Mouse (Mus musculus) intestine, embryonic 14.5 days (tissue): ENCODE measurements around the gene Ywhaq. TPM values are rescaled to one million over a fixed set of nuclear protein-coding genes. Genes with fewer than 3 reads are reported as not detected.

Experiments used
- ATAC-seq: fragments of 200-750 bp; cut with Nextera tagmentation; replicated peaks from 2 replicates; pipeline ENCODE4 v1.8.0; 2017; ENCODE audit warnings: low read depth, moderate number of reproducible peaks, moderate TSS enrichment, moderate library complexity; ENCODE audit not compliant: low FRiP score, low TSS enrichment
- DNase-seq: peaks from one replicate; pipeline ENCODE4 v3.0.0-alpha.2; 2018; ENCODE audit warnings: low spot score
- H3K27ac ChIP-seq: fragments of 300-500 bp; sonication (generic); 2 replicates; pipeline ENCODE4 v1.5.1; 2014; ENCODE audit warnings: low read depth, mild to moderate bottlenecking, control low read depth
- H3K27me3 ChIP-seq: fragments of 300-500 bp; sonication (generic); replicated peaks from 2 replicates; pipeline ENCODE4 v1.6.1; 2014; ENCODE audit warnings: low read length, control low read depth; ENCODE audit not compliant: control insufficient read depth, insufficient read depth
- H3K36me3 ChIP-seq: fragments of 300-500 bp; sonication (generic); 2 replicates; pipeline ENCODE4 v1.6.1; 2014; ENCODE audit warnings: low read length, control low read depth; ENCODE audit not compliant: control insufficient read depth, insufficient read depth
- H3K4me1 ChIP-seq: fragments of 300-500 bp; sonication (generic); replicated peaks from 2 replicates; pipeline ENCODE4 v1.6.1; 2014; ENCODE audit warnings: low read length, control low read depth, mixed read lengths; ENCODE audit not compliant: control insufficient read depth, insufficient read depth
- H3K4me2 ChIP-seq: fragments of 300-500 bp; sonication (generic); 2 replicates; pipeline ENCODE4 v1.6.1; 2014; ENCODE audit warnings: low read length
- H3K4me3 ChIP-seq: fragments of 300-500 bp; sonication (generic); 2 replicates; pipeline ENCODE4 v1.5.1; 2014; ENCODE audit warnings: low read depth, low read length, control low read depth, mixed read lengths
- H3K9ac ChIP-seq: fragments of 300-500 bp; sonication (generic); 2 replicates; pipeline ENCODE4 v1.6.1; 2014; ENCODE audit warnings: mild to moderate bottlenecking, low read length
- H3K9me3 ChIP-seq: fragments of 300-500 bp; sonication (generic); 2 replicates; pipeline ENCODE4 v1.6.1; 2016; ENCODE audit warnings: low read length, control low read depth; ENCODE audit not compliant: control insufficient read depth
- WGBS: fragments of 180-500 bp; shearing (Covaris S2); extraction: QIAGEN DNeasy Blood & Tissue Kit; methylation state at CpG from one replicate; pipeline ENCODE4 v1.1.7; 2014; 5-methylcytosine and 5-hydroxymethylcytosine counted together
- polyA plus RNA-seq: library from polyadenylated mRNA; unstranded; fragments of >200 nt; fragmentation: Nextera tagmentation; extraction: Ambion mirVana; gene quantifications from 2 replicates; pipeline ENCODE4 v1.2.1, GENCODE M21; 2014

The Ywhaq gene
- polyA plus RNA-seq, 1 experiment from 2014 or later, result 715 TPM

GRCm38 (mm10) chr12:21441870-21442269, 24.4 kb upstream of the Ywhaq start:
- Histone ChIP-seq H3K4me3 (no peak overlapping the region), H3K27ac (no peak overlapping the region), H3K4me1 (no peaks in the 10 kb centered on the region), H3K27me3 (no peaks in the 10 kb centered on the region), H3K9me3 (no peaks in the 10 kb centered on the region), H3K36me3 (no peaks in the 10 kb centered on the region), H3K4me2 (no peak overlapping the region), H3K9ac (no peak overlapping the region)
- WGBS, result 80% methylated on average over 1 of the region's 1 CpGs
- no peak for ATAC-seq
- no peak for DNase-seq

DNA sequence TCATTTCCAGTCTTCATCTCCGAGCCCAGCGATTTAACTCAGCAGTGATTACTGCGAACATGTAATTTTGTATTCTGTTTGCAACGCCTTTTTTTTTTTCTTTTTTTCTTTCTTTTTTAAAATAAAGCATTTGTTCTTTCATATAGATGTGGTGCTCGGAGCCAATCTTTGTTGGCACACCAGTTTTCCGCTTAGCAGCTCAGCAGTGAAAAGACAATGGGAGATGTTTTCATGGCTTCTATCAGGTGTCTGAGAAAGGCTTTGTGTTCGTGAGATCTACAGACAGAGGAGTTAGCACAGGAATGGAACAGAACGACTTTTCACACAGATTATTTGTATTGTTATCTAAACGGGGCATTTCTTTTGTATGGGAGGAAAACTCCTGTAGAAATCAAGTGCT, 22.0 kb upstream of the Ywhaq start:
- 77% methylated on average over 9 of the region's 9 CpGs for WGBS

GRCm38 (mm10) chr12:21438750-21439394, 21.4 kb upstream of the Ywhaq start:
- Histone ChIP-seq H3K9me3 (no peaks in the 10 kb centered on the region), H3K9ac (no peak overlapping the region), H3K4me2 (no peak overlapping the region), H3K27me3 (no peaks in the 10 kb centered on the region), H3K4me3 (no peak overlapping the region), H3K27ac (no peak overlapping the region), H3K36me3 (no peaks in the 10 kb centered on the region), H3K4me1 (no peaks in the 10 kb centered on the region)
- 76% methylated on average over 4 of the region's 4 CpGs for WGBS
- ATAC-seq, result no peak
- no peak for DNase-seq

More for the DNA sequence above, 22.0 kb upstream of the Ywhaq start:
- H3K4me2 ChIP-seq, result no peak overlapping the region
- ATAC-seq, result no peak
- no peak overlapping the region for H3K9ac ChIP-seq
- no peaks in the 10 kb centered on the region for H3K9me3 ChIP-seq
- no peaks in the 10 kb centered on the region for H3K27me3 ChIP-seq
- DNase-seq, result no peak
- H3K27ac ChIP-seq, result no peak overlapping the region
- no peak overlapping the region for H3K4me3 ChIP-seq
- H3K4me1 ChIP-seq, result no peaks in the 10 kb centered on the region
- H3K36me3 ChIP-seq, result no peaks in the 10 kb centered on the region

GRCm38 (mm10) chr12:21438294-21438693, 20.9 kb upstream of the Ywhaq start:
- H3K4me1 ChIP-seq, result no peaks in the 10 kb centered on the region
- WGBS, result 83% methylated on average over 3 of the region's 3 CpGs
- H3K27ac ChIP-seq, result no peak overlapping the region
- DNase-seq, result no peak
- no peaks in the 10 kb centered on the region for H3K9me3 ChIP-seq
- no peaks in the 10 kb centered on the region for H3K36me3 ChIP-seq
- no peak overlapping the region for H3K9ac ChIP-seq
- no peak overlapping the region for H3K4me2 ChIP-seq
- H3K27me3 ChIP-seq, result no peaks in the 10 kb centered on the region
- no peak overlapping the region for H3K4me3 ChIP-seq
- ATAC-seq, result no peak

- no peak for ATAC-seq
- DNase-seq, result no peak
These were observed 14.5 kb upstream of the Ywhaq start for GRCm38 (mm10) chr12:21431950-21432349.

GRCm38 (mm10) chr12:21431039-21431438, 13.6 kb upstream of the Ywhaq start:
- no peaks in the 10 kb centered on the region for H3K27me3 ChIP-seq
- H3K4me3 ChIP-seq, result no peak overlapping the region
- H3K9me3 ChIP-seq, result no peaks in the 10 kb centered on the region
- DNase-seq (no peak), ATAC-seq (no peak)
- no peak overlapping the region for H3K27ac ChIP-seq
- no peaks in the 10 kb centered on the region for H3K36me3 ChIP-seq
- H3K9ac ChIP-seq, result no peak overlapping the region
- H3K4me1 ChIP-seq, result peaks cover 2% of the 10 kb centered on the region
- 53% methylated on average over 2 of the region's 2 CpGs for WGBS
- H3K4me2 ChIP-seq, result no peak overlapping the region

More at GRCm38 (mm10) chr12:21431950-21432349, 14.5 kb upstream of the Ywhaq start:
- Histone ChIP-seq H3K27ac (no peak overlapping the region), H3K4me3 (no peak overlapping the region), H3K9me3 (no peaks in the 10 kb centered on the region), H3K4me1 (no peaks in the 10 kb centered on the region), H3K27me3 (no peaks in the 10 kb centered on the region), H3K36me3 (no peaks in the 10 kb centered on the region), H3K9ac (no peak overlapping the region), H3K4me2 (no peak overlapping the region)
- 53% methylated on average over 8 of the region's 8 CpGs for WGBS

DNA sequence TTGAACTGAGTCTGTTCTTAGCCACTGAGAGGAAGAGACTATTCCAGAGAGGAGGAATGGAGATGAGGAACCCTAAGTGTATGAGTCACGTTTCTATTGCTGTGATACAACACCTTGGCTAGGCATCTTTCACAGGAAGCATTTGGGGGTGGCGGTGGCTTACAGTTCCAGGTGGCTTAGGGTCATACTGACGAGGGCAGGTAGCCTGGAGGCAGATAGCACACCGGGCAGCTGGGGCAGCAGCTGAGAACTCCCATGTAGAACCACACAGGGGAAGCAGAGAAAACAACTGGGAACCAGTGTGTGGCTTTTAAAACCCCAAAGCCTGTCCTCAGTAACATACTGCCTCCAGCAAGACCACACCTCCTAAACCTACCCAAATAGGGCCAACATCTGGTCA, 12.7 kb upstream of the Ywhaq start:
- Histone ChIP-seq H3K4me2 (no peak overlapping the region), H3K36me3 (no peaks in the 10 kb centered on the region), H3K4me3 (no peak overlapping the region), H3K9ac (no peak overlapping the region), H3K9me3 (no peaks in the 10 kb centered on the region), H3K4me1 (peaks cover 9% of the 10 kb centered on the region), H3K27me3 (no peaks in the 10 kb centered on the region), H3K27ac (no peak overlapping the region)
- 72% methylated on average over 4 of the region's 4 CpGs for WGBS
- ATAC-seq (no peak), DNase-seq (no peak)

GRCm38 (mm10) chr12:21429021-21429420, 11.6 kb upstream of the Ywhaq start:
- WGBS, result 77% methylated on average over 1 of the region's 1 CpGs
- Histone ChIP-seq H3K4me3 (no peak overlapping the region), H3K9me3 (no peaks in the 10 kb centered on the region), H3K36me3 (no peaks in the 10 kb centered on the region), H3K27ac (no peak overlapping the region), H3K9ac (no peak overlapping the region), H3K27me3 (no peaks in the 10 kb centered on the region), H3K4me2 (no peak overlapping the region), H3K4me1 (peaks cover 9% of the 10 kb centered on the region)
- ATAC-seq (no peak), DNase-seq (no peak)
